Mouse (Mus musculus): ENCODE results near the gene Gm10964.
A peak's percentile ranks its signal among the peaks of the same experiment; 100 is the strongest.

The Gm10964 gene

GRCm38 (mm10) chr3:103734696-103735519 is 4.3 kb upstream of the Gm10964 start:
- no peak for DNase-seq

GRCm38 (mm10) chr3:103735776-103736600 is 3.2 kb upstream of the Gm10964 start:
- no peak for DNase-seq

GRCm38 (mm10) chr3:103737061-103737754 is 2.0 kb upstream of the Gm10964 start:
- DNase-seq, result peak in 1 of 2 experiments; percentile 23

GRCm38 (mm10) chr3:103737778-103738571 is 1.2 kb upstream of the Gm10964 start, which contains the start of gene Olfml3:
Gene Olfml3 (minus strand): TSS chr3:103738001.
- DNase-seq, result peak; percentile 84 to 91

GRCm38 (mm10) chr3:103740342-103740741 is 1.2 kb downstream of the Gm10964 start:
- DNase-seq, result peak in 1 of 2 experiments; percentile 33

GRCm38 (mm10) chr3:103743208-103743607 is 4.0 kb downstream of the Gm10964 start:
- DNase-seq, result no peak

GRCm38 (mm10) chr3:103745001-103745770 is 6.0 kb downstream of the Gm10964 start:
- no peak for DNase-seq

- DNase-seq, result no peak
Measured at GRCm38 (mm10) chr3:103746711-103747110, 7.5 kb downstream of the Gm10964 start.

GRCm38 (mm10) chr3:103751558-103751957 is 12.4 kb downstream of the Gm10964 start:
- no peak for DNase-seq

- DNase-seq, result no peak
Measured at GRCm38 (mm10) chr3:103755351-103755750, 16.2 kb downstream of the Gm10964 start.

- no peak for DNase-seq
Measured at GRCm38 (mm10) chr3:103756920-103757319, 17.8 kb downstream of the Gm10964 start.

- DNase-seq, result no peak
Measured at GRCm38 (mm10) chr3:103758456-103758855, 19.3 kb downstream of the Gm10964 start.

GRCm38 (mm10) chr3:103759261-103759970 is 20.2 kb downstream of the Gm10964 start:
- no peak for DNase-seq

- DNase-seq, result no peak
Measured at GRCm38 (mm10) chr3:103766789-103767188, 27.6 kb downstream of the Gm10964 start.

- DNase-seq, result no peak
Measured at GRCm38 (mm10) chr3:103771531-103772130, 32.5 kb downstream of the Gm10964 start.

- no peak for DNase-seq
Measured at GRCm38 (mm10) chr3:103772846-103773245, 33.7 kb downstream of the Gm10964 start.

GRCm38 (mm10) chr3:103773508-103773907 is 34.3 kb downstream of the Gm10964 start:
- peak; percentile 49 to 52 for DNase-seq

- peak; percentile 64 to 80 for DNase-seq
Measured at GRCm38 (mm10) chr3:103774009-103774408, 34.8 kb downstream of the Gm10964 start.

GRCm38 (mm10) chr3:103777940-103778339 is 38.8 kb downstream of the Gm10964 start:
- DNase-seq, result peak; percentile 67 to 75

GRCm38 (mm10) chr3:103778660-103779059 is 39.5 kb downstream of the Gm10964 start:
- DNase-seq, result peak in 1 of 2 experiments; percentile 8
